In genomic region chr10:43588470-43589177, GRCm38 (mm10) we compare ENCODE assay signal across 13 mouse cellular contexts. TPM values are rescaled to one million over a fixed set of nuclear protein-coding genes. Genes with fewer than 3 reads are reported as not detected.
DNase-seq lines count a peak whose midpoint lies in the region; ATAC-seq and TF ChIP-seq lines count a peak whose summit lies in the region.
"Had no signal": no experiment of that assay in that cellular context is flagged by ENCODE, and none has a peak within 500 bp of the region (broad histone marks: within the 10 kb centered on the region; RNA-seq: fewer than 3 reads in every experiment).

No protein-coding gene starts in this region.

- H3K4me3 ChIP-seq in heart, embryonic 12.5 days = no peak overlapping the region
- no peak overlapping the region for H3K4me3 ChIP-seq in heart, embryonic 10.5 days
- H3K4me3 ChIP-seq in MEL (ENCODE audit: control insufficient read depth in 1 of 2, insufficient read depth in 1 of 2, low read depth in 2 of 2, low read length in 2 of 2) = peak overlapping the region; percentile 43 to 59
- H3K4me3 ChIP-seq in liver, embryonic 15.5 days (replicated peaks) = no peak overlapping the region
- no peak overlapping the region for H3K4me3 ChIP-seq in cerebellum, adult 2 months (replicated peaks; ENCODE audit: insufficient read depth, low read depth, low read length)
- H3K4me3 ChIP-seq: heart, embryonic 13.5 days had no signal

- peak in 1 of 2 experiments; percentile 29; a peak in 1 of 4 replicates for TF ChIP-seq POLR2A in MEL (IDR thresholded peaks at IDR 0.05; ENCODE audit: control insufficient read depth in 1 of 2, insufficient read depth in 1 of 2, low read depth in 1 of 2, low read length in 2 of 2, poor library complexity in 1 of 2)
- TF ChIP-seq POLR2A in cerebellum, adult 2 months (IDR thresholded peaks at IDR 0.05; ENCODE audit: borderline replicate concordance, insufficient read depth, low read length) = no peak

- H3K9ac ChIP-seq in heart, embryonic 12.5 days = no peak overlapping the region
- peak overlapping the region; percentile 53 for H3K9ac ChIP-seq in MEL (ENCODE audit: control insufficient read depth, low read depth, low read length, poor library complexity, severe bottlenecking)
- H3K9ac ChIP-seq in liver, embryonic 15.5 days = no peak overlapping the region; the same call in 1 of the 2 replicates

- no peak for TF ChIP-seq CTCF in MEL (IDR thresholded peaks at IDR 0.05 in 2 of 3, conservative IDR thresholded peaks at IDR 0.05 in 1 of 3; ENCODE audit: control insufficient read depth in 1 of 3, insufficient read depth in 1 of 3, low read depth in 2 of 3, low read length in 3 of 3, poor library complexity in 1 of 3, severe bottlenecking in 1 of 3)
- no peak for TF ChIP-seq CTCF in cerebellum, adult 2 months (IDR thresholded peaks at IDR 0.05; ENCODE audit: borderline replicate concordance, insufficient read depth, low read depth, low read length)

- DNase-seq in heart, embryonic 10.5 days (ENCODE audit: low spot score) = no peak
- DNase-seq in MEL (ENCODE audit: low read depth, low spot score) = peak; percentile 88
- peak; percentile 12 to 29 for DNase-seq in kidney, adult 8-10 months
- DNase-seq in cerebellum, adult 2 months = no peak
- no peak for DNase-seq in heart, postnatal 36 days
- no peak for DNase-seq in cerebellum, adult 8-10 months
- DNase-seq: cerebellum, postnatal 25 days; lung, adult 18-20 months; thymus, adult 2 months had no signal

- 69% methylated on average over 8 of the region's 8 CpGs for WGBS in heart, embryonic 12.5 days
- 66% methylated on average over 8 of the region's 8 CpGs for WGBS in heart, embryonic 10.5 days
- WGBS in liver, embryonic 15.5 days (ENCODE audit: insufficient replicate concordance) = 33% methylated on average over 8 of the region's 8 CpGs
- 76% methylated on average over 8 of the region's 8 CpGs for WGBS in cerebellum, adult 2 months

- H3K79me2 ChIP-seq in MEL (ENCODE audit: control insufficient read depth, insufficient read depth, low read length, poor library complexity) = no peaks in the 10 kb centered on the region

- peaks cover 6% of the 10 kb centered on the region; the same call in 1 of the 2 replicates for H3K36me3 ChIP-seq in heart, embryonic 12.5 days
- peaks cover 13% of the 10 kb centered on the region for H3K36me3 ChIP-seq in heart, embryonic 10.5 days
- H3K36me3 ChIP-seq in MEL (ENCODE audit: control insufficient read depth in 1 of 2, insufficient read depth in 2 of 2, low read length in 2 of 2) = peaks cover 0 to 21% of the 10 kb centered on the region in 2 experiments; a peak in 2 of 4 replicates
- peaks cover 23% of the 10 kb centered on the region for H3K36me3 ChIP-seq in liver, embryonic 15.5 days (replicated peaks)

- TF ChIP-seq EP300 in MEL (IDR thresholded peaks at IDR 0.05; ENCODE audit: low read depth in 1 of 2, low read length in 2 of 2) = peak; percentile 80 to 83

- intact Hi-C loops in heart, postnatal 36 days (cut with DNase I) = no loop called here

- ATAC-seq in heart, embryonic 12.5 days (ENCODE audit: insufficient number of reproducible peaks, low FRiP score) = no peak
- no peak for ATAC-seq in liver, embryonic 15.5 days (ENCODE audit: insufficient read depth)
- ATAC-seq: hindbrain, embryonic 16.5 days had no signal

- no peak; the same call in 1 of the 2 replicates for TF ChIP-seq RAD21 in MEL (IDR thresholded peaks at IDR 0.05; ENCODE audit: low read depth, low read length)

- no peaks in the 10 kb centered on the region for H3K9me3 ChIP-seq in heart, embryonic 12.5 days (replicated peaks)
- H3K9me3 ChIP-seq in heart, embryonic 10.5 days = no peaks in the 10 kb centered on the region
- H3K9me3 ChIP-seq in MEL (replicated peaks; ENCODE audit: insufficient read depth, low read length) = no peaks in the 10 kb centered on the region
- no peaks in the 10 kb centered on the region for H3K9me3 ChIP-seq in liver, embryonic 15.5 days (replicated peaks)
- H3K9me3 ChIP-seq: heart, embryonic 13.5 days had no signal

- no peaks in the 10 kb centered on the region for H3K27me3 ChIP-seq in heart, embryonic 12.5 days (replicated peaks)
- no peaks in the 10 kb centered on the region for H3K27me3 ChIP-seq in heart, embryonic 10.5 days (ENCODE audit: insufficient read depth, poor library complexity, severe bottlenecking)
- H3K27me3 ChIP-seq in MEL (ENCODE audit: control insufficient read depth in 1 of 2, insufficient read depth in 2 of 2, low read length in 2 of 2) = no peaks in the 10 kb centered on the region
- H3K27me3 ChIP-seq in liver, embryonic 15.5 days = no peaks in the 10 kb centered on the region
- no peaks in the 10 kb centered on the region for H3K27me3 ChIP-seq in cerebellum, adult 2 months (ENCODE audit: control insufficient read depth, insufficient read depth, low read length)
- H3K27me3 ChIP-seq: heart, embryonic 13.5 days had no signal

- H3K4me2 ChIP-seq in heart, embryonic 12.5 days = 0 out of 2 replicates have a peak overlapping the region, but pooled peaks have one; percentile 8
- 0 out of 2 replicates have a peak overlapping the region, but pooled peaks have one; percentile 3 for H3K4me2 ChIP-seq in liver, embryonic 15.5 days
- H3K4me2 ChIP-seq: heart, embryonic 13.5 days had no signal

- H3K4me1 ChIP-seq in heart, embryonic 12.5 days (replicated peaks) = peaks cover 9% of the 10 kb centered on the region; the same call in 1 of the 2 replicates
- peaks cover 11% of the 10 kb centered on the region for H3K4me1 ChIP-seq in heart, embryonic 10.5 days
- H3K4me1 ChIP-seq in MEL (ENCODE audit: control insufficient read depth in 1 of 2, insufficient read depth in 2 of 2, low read length in 2 of 2) = peaks cover 7 to 24% of the 10 kb centered on the region in 2 experiments
- H3K4me1 ChIP-seq in liver, embryonic 15.5 days (replicated peaks) = peaks cover 77% of the 10 kb centered on the region
- H3K4me1 ChIP-seq in cerebellum, adult 2 months (ENCODE audit: control insufficient read depth, insufficient read depth, low read length) = no peaks in the 10 kb centered on the region

- no peak overlapping the region for H3K27ac ChIP-seq in heart, embryonic 12.5 days (ENCODE audit: poor library complexity, severe bottlenecking)
- H3K27ac ChIP-seq in heart, embryonic 10.5 days = no peak overlapping the region
- peak overlapping the region; percentile 85 for H3K27ac ChIP-seq in MEL (ENCODE audit: control insufficient read depth, low read depth, low read length)
- H3K27ac ChIP-seq in liver, embryonic 15.5 days (replicated peaks) = peak overlapping the region; percentile 79
- no peak overlapping the region for H3K27ac ChIP-seq in cerebellum, adult 2 months (ENCODE audit: insufficient read depth, low read length)
- H3K27ac ChIP-seq: heart, embryonic 13.5 days had no signal

TF ChIP-seq in MEL, 35 proteins besides CTCF, POLR2A, EP300 and RAD21 (continues in another document):
- TF ChIP-seq USF1 (IDR thresholded peaks at IDR 0.05; ENCODE audit: low read depth, low read length) = 0 out of 2 replicates have a peak, but pooled peaks have one; percentile 25
- TF ChIP-seq ETS1 (IDR thresholded peaks at IDR 0.05; ENCODE audit: low read depth, low read length) = peak; percentile 78
- peak; percentile 86 for TF ChIP-seq TCF12 (IDR thresholded peaks at IDR 0.05; ENCODE audit: low read depth, low read length)
- peak; percentile 86 for TF ChIP-seq GATA1 (IDR thresholded peaks at IDR 0.05; ENCODE audit: low read depth, low read length)
- TF ChIP-seq POLR2AphosphoS2 (IDR thresholded peaks at IDR 0.05; ENCODE audit: low read length) = no peak
- TF ChIP-seq JUND (IDR thresholded peaks at IDR 0.05; ENCODE audit: low read depth, low read length) = 0 out of 2 replicates have a peak, but pooled peaks have one; percentile 22
- no peak for TF ChIP-seq GABPA (IDR thresholded peaks at IDR 0.05; ENCODE audit: low read depth, low read length)
- no peak for TF ChIP-seq BHLHE40 (IDR thresholded peaks at IDR 0.05; ENCODE audit: borderline replicate concordance, low read depth, low read length)
- TF ChIP-seq USF2 (IDR thresholded peaks at IDR 0.05; ENCODE audit: borderline replicate concordance in 1 of 2, insufficient read depth in 1 of 2, low read depth in 1 of 2, low read length in 2 of 2) = no peak
- no peak for TF ChIP-seq UBTF (IDR thresholded peaks at IDR 0.05; ENCODE audit: borderline replicate concordance, insufficient read depth, low read depth, low read length)
- TF ChIP-seq ZNF384 (IDR thresholded peaks at IDR 0.05; ENCODE audit: low read depth, low read length) = no peak
- no peak for TF ChIP-seq E2F4 (IDR thresholded peaks at IDR 0.05; ENCODE audit: borderline replicate concordance, low read depth, low read length)
- TF ChIP-seq POLR2AphosphoS5 (IDR thresholded peaks at IDR 0.05; ENCODE audit: borderline replicate concordance, low read depth, low read length) = no peak
- no peak; the same call in 1 of the 2 replicates for TF ChIP-seq KAT2A (conservative IDR thresholded peaks at IDR 0.05; ENCODE audit: low read depth, low read length)
- TF ChIP-seq HCFC1 (IDR thresholded peaks at IDR 0.05; ENCODE audit: low read depth, low read length) = 0 out of 2 replicates have a peak, but pooled peaks have one; percentile 56
- 0 out of 2 replicates have a peak, but pooled peaks have one; percentile 23 for TF ChIP-seq MAFK (IDR thresholded peaks at IDR 0.05; ENCODE audit: borderline replicate concordance, low read depth, low read length)
- no peak for TF ChIP-seq CHD1 (IDR thresholded peaks at IDR 0.05; ENCODE audit: low read depth, low read length)

RNA-seq across cellular contexts. Expression of gene Cd24a, which starts 10.5 kb away (rescaled TPM):
- 89.2 and 91.1 TPM in 2 replicates for polyA plus RNA-seq in heart, embryonic 12.5 days (2016; fragmentation: Nextera tagmentation; extraction: Ambion mirVana)
- polyA plus RNA-seq in heart, embryonic 10.5 days (2016; fragmentation: Nextera tagmentation; extraction: Ambion mirVana) = 108 and 192 TPM in 2 replicates
- 96.6 and 119 TPM in 2 replicates for total RNA-seq in MEL (2012; rRNA removed)
- 100 to 1,000 TPM in 1 of 2 experiments, not detected in 1; 181 TPM for polyA plus RNA-seq in MEL (2012; ENCODE audit: insufficient read depth in 1 of 2, insufficient read length in 2 of 2, low read depth in 1 of 2, low replicate concordance in 2 of 2, missing spikeins in 1 of 2)
- polyA plus RNA-seq in liver, embryonic 15.5 days (2015; fragmentation: Nextera tagmentation; extraction: Ambion mirVana) = 938 and 960 TPM in 2 replicates
- 26.4 and 39.5 TPM in 2 replicates for polyA plus RNA-seq in cerebellum, adult 2 months (2012; rRNA removed)
- 1 to 10 TPM; 6.6 to 8.1 TPM for total RNA-seq in heart, postnatal 36 days (2021)

RNA-seq across cellular contexts. Expression of gene 1700021F05Rik, which starts 47.8 kb away (rescaled TPM):
- polyA plus RNA-seq in heart, embryonic 12.5 days (2016; fragmentation: Nextera tagmentation; extraction: Ambion mirVana) = 81.8 and 91.2 TPM in 2 replicates
- polyA plus RNA-seq in heart, embryonic 10.5 days (2016; fragmentation: Nextera tagmentation; extraction: Ambion mirVana) = 90.1 and 96.5 TPM in 2 replicates
- 62.3 and 66.5 TPM in 2 replicates for total RNA-seq in MEL (2012; rRNA removed)
- polyA plus RNA-seq in MEL (2012; ENCODE audit: insufficient read depth in 1 of 2, insufficient read length in 2 of 2, low read depth in 1 of 2, low replicate concordance in 2 of 2, missing spikeins in 1 of 2) = 10 to 100 TPM in 1 of 2 experiments, not detected in 1; 93.8 TPM
- polyA plus RNA-seq in liver, embryonic 15.5 days (2015; fragmentation: Nextera tagmentation; extraction: Ambion mirVana) = 25.0 and 27.5 TPM in 2 replicates
- polyA plus RNA-seq in cerebellum, adult 2 months (2012; rRNA removed) = 37.6 and 40.9 TPM in 2 replicates
- 100 to 1,000 TPM; 113 to 120 TPM for total RNA-seq in heart, postnatal 36 days (2021)

Comparison
In these comparisons a context has a peak if more than half of its experiments do, and no peak if none do; other contexts are left out.
1. H3K27ac ChIP-seq: peak in MEL (single experiment) and liver, embryonic 15.5 days (single experiment); none in heart, embryonic 12.5 days (single experiment), heart, embryonic 10.5 days (single experiment) and cerebellum, adult 2 months (single experiment).
2. H3K4me3 ChIP-seq: peak in MEL (2 of 2); none in heart, embryonic 12.5 days (single experiment), heart, embryonic 10.5 days (single experiment), liver, embryonic 15.5 days (single experiment) and cerebellum, adult 2 months (single experiment).
3. DNase-seq: peak in MEL (single experiment) and kidney, adult 8-10 months (2 of 2); none in heart, embryonic 10.5 days (single experiment), cerebellum, adult 2 months (0 of 2), heart, postnatal 36 days (0 of 2) and cerebellum, adult 8-10 months (single experiment).